Mouse (Mus musculus) MEL (cell line): ENCODE results near the gene Tbc1d7.

ENCODE experiments used
- CTCF ChIP-seq, 3 experiments: IDR thresholded peaks in 2 of 3; conservative IDR thresholded peaks in 1 of 3; 2 replicates each; pipeline ENCODE4 v1.5.1; 2011 to 2012; ENCODE audit warnings: low read length in 3 of 3, low read depth in 2 of 3, mild to moderate bottlenecking in 2 of 3, improper control_type of control experiment in 1 of 3, inconsistent platforms in 1 of 3, mixed read lengths in 1 of 3, moderate library complexity in 1 of 3; ENCODE audit not compliant: control insufficient read depth in 1 of 3, insufficient read depth in 1 of 3, poor library complexity in 1 of 3, severe bottlenecking in 1 of 3
- E2F4 ChIP-seq: IDR thresholded peaks from 2 replicates; pipeline ENCODE4 v1.6.1; 2011; ENCODE audit warnings: low read depth, low read length, improper control_type of control experiment, borderline replicate concordance
- EP300 ChIP-seq, 2 experiments: IDR thresholded peaks; 2 replicates each; pipeline ENCODE4 v1.6.1; 2011; ENCODE audit warnings: improper control_type of control experiment in 2 of 2, low read length in 2 of 2, low read depth in 1 of 2, mild to moderate bottlenecking in 1 of 2
- GABPA ChIP-seq: IDR thresholded peaks from 2 replicates; pipeline ENCODE4 v1.6.1; 2012; ENCODE audit warnings: low read depth, mild to moderate bottlenecking, inconsistent platforms, low read length, improper control_type of control experiment, moderate library complexity
- MAX ChIP-seq: IDR thresholded peaks from 2 replicates; pipeline ENCODE4 v1.6.1; 2011; ENCODE audit warnings: low read length, improper control_type of control experiment
- MEF2A ChIP-seq: IDR thresholded peaks from 2 replicates; pipeline ENCODE4 v1.6.1; 2014; ENCODE audit warnings: low read depth, mild to moderate bottlenecking, inconsistent platforms, low read length, improper control_type of control experiment; ENCODE audit not compliant: poor library complexity, insufficient replicate concordance, severe bottlenecking; ENCODE audit errors: extremely low read depth
- POLR2A ChIP-seq, 2 experiments: IDR thresholded peaks; 2 replicates each; pipeline ENCODE4 v1.6.1; 2011 to 2012; ENCODE audit warnings: low read length in 2 of 2, mild to moderate bottlenecking in 2 of 2, control low read depth in 1 of 2, improper control_type of control experiment in 1 of 2, low read depth in 1 of 2, moderate library complexity in 1 of 2; ENCODE audit not compliant: control insufficient read depth in 1 of 2, insufficient read depth in 1 of 2, poor library complexity in 1 of 2
- SMC3 ChIP-seq: IDR thresholded peaks from 2 replicates; pipeline ENCODE4 v1.6.1; 2011; ENCODE audit warnings: low read depth, low read length, improper control_type of control experiment
- TAL1 ChIP-seq: IDR thresholded peaks from 2 replicates; pipeline ENCODE4 v1.6.1; 2012; ENCODE audit warnings: mild to moderate bottlenecking, inconsistent platforms, low read length, moderate library complexity, mixed read lengths
- USF2 ChIP-seq, 2 experiments: IDR thresholded peaks; 2 replicates each; pipeline ENCODE4 v1.6.1; 2011 to 2012; ENCODE audit warnings: improper control_type of control experiment in 2 of 2, low read length in 2 of 2, borderline replicate concordance in 1 of 2, inconsistent platforms in 1 of 2, low read depth in 1 of 2, mild to moderate bottlenecking in 1 of 2; ENCODE audit not compliant: insufficient read depth in 1 of 2
- ZC3H11A ChIP-seq: IDR thresholded peaks from 2 replicates; pipeline ENCODE4 v1.6.1; 2012; ENCODE audit warnings: low read depth, mild to moderate bottlenecking, inconsistent platforms, low read length, improper control_type of control experiment
- ZKSCAN1 ChIP-seq: IDR thresholded peaks from 2 replicates; pipeline ENCODE4 v1.6.1; 2012; ENCODE audit warnings: low read depth, mild to moderate bottlenecking, inconsistent platforms, low read length, improper control_type of control experiment, moderate library complexity

- TF ChIP-seq CTCF (IDR thresholded peaks at IDR 0.05 in 2 of 3, conservative IDR thresholded peaks at IDR 0.05 in 1 of 3; ENCODE audit: control insufficient read depth in 1 of 3, insufficient read depth in 1 of 3, low read depth in 2 of 3, low read length in 3 of 3, poor library complexity in 1 of 3, severe bottlenecking in 1 of 3): no peak
- no peak for TF ChIP-seq POLR2A (IDR thresholded peaks at IDR 0.05; ENCODE audit: control insufficient read depth in 1 of 2, insufficient read depth in 1 of 2, low read depth in 1 of 2, low read length in 2 of 2, poor library complexity in 1 of 2)
- TF ChIP-seq GABPA: no peak
- no peak for TF ChIP-seq MEF2A
- TF ChIP-seq MAX: no peak
- no peak for TF ChIP-seq USF2 (IDR thresholded peaks at IDR 0.05; ENCODE audit: borderline replicate concordance in 1 of 2, insufficient read depth in 1 of 2, low read depth in 1 of 2, low read length in 2 of 2)
- no peak for TF ChIP-seq EP300 (IDR thresholded peaks at IDR 0.05; ENCODE audit: low read depth in 1 of 2, low read length in 2 of 2)
- TF ChIP-seq ZC3H11A: no peak
- TF ChIP-seq SMC3: no peak
- no peak for TF ChIP-seq ZKSCAN1
- TF ChIP-seq E2F4: no peak
- no peak for TF ChIP-seq TAL1
These were observed 47.2 kb downstream of the Tbc1d7 start for GRCm38 (mm10) chr13:43123895-43124682.
